Mouse (Mus musculus) liver, embryonic 16.5 days (tissue): ENCODE results near the gene Mark1. TPM values are rescaled to one million over a fixed set of nuclear protein-coding genes. Genes with fewer than 3 reads are reported as not detected.

Experiments
- polyA plus RNA-seq: library from polyadenylated mRNA; unstranded; fragments of >200 nt; fragmentation: Nextera tagmentation; extraction: Ambion mirVana; gene quantifications from 2 replicates; pipeline ENCODE4 v1.2.1, GENCODE M21; 2015

Mark1 gene
- polyA plus RNA-seq, 1 experiment from 2014 or later = 0.22 TPM

Other genes starting within 250 kb of the Mark1 start
- gene Marc1, start 188.3 kb downstream of the Mark1 start, polyA plus RNA-seq = 42.6 and 42.9 TPM in 2 replicates
- 222 and 226 TPM in 2 replicates for gene Marc2, start 153.1 kb downstream of the Mark1 start, polyA plus RNA-seq
- 1.9 and 2.0 TPM in 2 replicates for gene C130074G19Rik, start 116.4 kb downstream of the Mark1 start, polyA plus RNA-seq
- gene Rab3gap2, start 204.5 kb upstream of the Mark1 start, polyA plus RNA-seq = 13.4 and 13.8 TPM in 2 replicates